Mouse (Mus musculus): ENCODE data around the gene Snrnp70.

GRCm38 (mm10) chr7:45412421-45412820 lies 16.9 kb upstream of the Snrnp70 start:
- TF ChIP-seq CTCF (conservative IDR thresholded peaks at IDR 0.05; ENCODE audit: low read length) (no peak), NANOG (IDR thresholded peaks at IDR 0.05; ENCODE audit: borderline replicate concordance, low read length) (no peak)
